Mouse (Mus musculus) stomach, embryonic 15.5 days (tissue): ENCODE measurements at regions not wholly inside any gene's neighbourhood (a gene's known extent, or its start where the extent isn't known, plus 50 kb on each side); places are given as distances from the start of the nearest gene placed in this dataset.

ENCODE experiments used
- ATAC-seq: fragments of 200-750 bp; cut with Nextera tagmentation; 2 replicates; pipeline ENCODE4 v1.8.0; 2017; ENCODE audit warnings: low read depth, moderate number of reproducible peaks, moderate TSS enrichment; ENCODE audit not compliant: insufficient read depth, low FRiP score
- H3K27ac ChIP-seq: fragments of 300-500 bp; sonication (generic); 2 replicates; pipeline ENCODE4 v1.5.1; 2015; ENCODE audit warnings: mild to moderate bottlenecking, inconsistent platforms
- H3K27me3 ChIP-seq: fragments of 300-500 bp; sonication (generic); replicated peaks from 2 replicates; pipeline ENCODE4 v1.6.1; 2015; ENCODE audit warnings: inconsistent platforms
- H3K36me3 ChIP-seq: fragments of 300-500 bp; sonication (generic); 2 replicates; pipeline ENCODE4 v1.6.1; 2015; ENCODE audit warnings: inconsistent platforms
- H3K4me1 ChIP-seq: fragments of 300-500 bp; sonication (generic); 2 replicates; pipeline ENCODE4 v1.6.1; 2015; ENCODE audit warnings: inconsistent platforms
- H3K4me2 ChIP-seq: fragments of 300-500 bp; sonication (generic); 2 replicates; pipeline ENCODE4 v1.6.1; 2015; ENCODE audit warnings: mild to moderate bottlenecking, inconsistent platforms
- H3K4me3 ChIP-seq: fragments of 300-500 bp; sonication (generic); replicated peaks from 2 replicates; pipeline ENCODE4 v1.5.1; 2015; ENCODE audit warnings: inconsistent platforms
- H3K9ac ChIP-seq: fragments of 300-500 bp; sonication (generic); 2 replicates; pipeline ENCODE4 v1.6.1; 2015; ENCODE audit warnings: inconsistent platforms
- H3K9me3 ChIP-seq: fragments of 300-500 bp; sonication (generic); 2 replicates; pipeline ENCODE4 v1.6.1; 2016; ENCODE audit warnings: inconsistent platforms
- WGBS: fragments of 180-500 bp; shearing (Covaris S2); methylation state at CpG from one replicate; pipeline ENCODE4 v1.1.7; 2015; 5-methylcytosine and 5-hydroxymethylcytosine counted together

DNA sequence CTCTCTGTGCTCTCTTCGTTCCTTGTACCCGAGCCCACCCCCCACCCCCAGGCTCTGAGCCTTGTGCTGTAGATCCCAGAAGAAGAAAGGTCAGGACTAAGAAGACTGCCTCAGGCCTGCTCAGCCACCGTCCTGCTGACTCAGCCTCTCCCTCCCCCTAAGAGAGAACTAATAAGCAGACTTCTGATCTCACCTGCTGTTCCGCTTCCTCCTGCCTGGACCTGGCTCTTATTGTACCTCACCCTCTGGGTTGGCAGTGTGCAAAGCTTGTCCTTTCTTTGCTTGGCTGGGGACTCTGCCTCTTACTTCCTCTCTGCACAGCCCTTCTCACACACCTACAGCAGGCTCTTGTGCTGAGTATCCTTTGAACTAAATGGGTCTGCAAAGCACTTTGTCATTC is 91.3 kb upstream of the Serbp1 start:
- ATAC-seq, result peak; percentile 81
- 32% methylated on average over 4 of the region's 4 CpGs for WGBS
- no peaks in the 10 kb centered on the region for H3K9me3 ChIP-seq
- H3K4me1 ChIP-seq, result peaks cover 2% of the 10 kb centered on the region; the same call in 1 of the 2 replicates
- no peak overlapping the region for H3K4me3 ChIP-seq
- no peak overlapping the region for H3K9ac ChIP-seq
- no peaks in the 10 kb centered on the region for H3K27me3 ChIP-seq
- peak overlapping the region; percentile 79 for H3K27ac ChIP-seq
- no peaks in the 10 kb centered on the region for H3K36me3 ChIP-seq
- no peak overlapping the region for H3K4me2 ChIP-seq

DNA sequence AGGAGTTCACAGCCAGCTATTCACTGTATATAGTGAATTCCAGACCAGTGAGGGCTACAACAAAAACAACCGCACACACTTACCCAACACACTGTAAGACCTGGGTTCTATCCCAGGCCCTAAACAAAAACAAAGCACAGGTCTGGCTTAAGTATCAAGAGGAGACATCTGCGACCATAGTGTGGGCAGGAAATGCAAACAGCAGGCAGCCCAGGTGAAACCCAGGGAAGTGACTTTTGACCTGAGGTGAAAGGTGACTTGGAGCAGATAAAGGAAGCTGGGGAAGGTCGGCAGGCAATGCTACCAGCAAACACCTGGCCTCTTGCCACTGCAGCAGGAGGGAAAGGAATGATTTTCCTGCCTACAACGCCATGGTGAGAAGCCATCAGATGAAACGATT is 92.0 kb upstream of the Serbp1 start:
- no peak overlapping the region for H3K9ac ChIP-seq
- H3K4me2 ChIP-seq, result no peak overlapping the region
- no peaks in the 10 kb centered on the region for H3K36me3 ChIP-seq
- no peak overlapping the region for H3K4me3 ChIP-seq
- H3K9me3 ChIP-seq, result no peaks in the 10 kb centered on the region
- H3K4me1 ChIP-seq, result peaks cover 2% of the 10 kb centered on the region; the same call in 1 of the 2 replicates
- ATAC-seq, result no peak
- H3K27me3 ChIP-seq, result no peaks in the 10 kb centered on the region
- WGBS, result 42% methylated on average over 5 of the region's 5 CpGs
- H3K27ac ChIP-seq, result no peak overlapping the region

DNA sequence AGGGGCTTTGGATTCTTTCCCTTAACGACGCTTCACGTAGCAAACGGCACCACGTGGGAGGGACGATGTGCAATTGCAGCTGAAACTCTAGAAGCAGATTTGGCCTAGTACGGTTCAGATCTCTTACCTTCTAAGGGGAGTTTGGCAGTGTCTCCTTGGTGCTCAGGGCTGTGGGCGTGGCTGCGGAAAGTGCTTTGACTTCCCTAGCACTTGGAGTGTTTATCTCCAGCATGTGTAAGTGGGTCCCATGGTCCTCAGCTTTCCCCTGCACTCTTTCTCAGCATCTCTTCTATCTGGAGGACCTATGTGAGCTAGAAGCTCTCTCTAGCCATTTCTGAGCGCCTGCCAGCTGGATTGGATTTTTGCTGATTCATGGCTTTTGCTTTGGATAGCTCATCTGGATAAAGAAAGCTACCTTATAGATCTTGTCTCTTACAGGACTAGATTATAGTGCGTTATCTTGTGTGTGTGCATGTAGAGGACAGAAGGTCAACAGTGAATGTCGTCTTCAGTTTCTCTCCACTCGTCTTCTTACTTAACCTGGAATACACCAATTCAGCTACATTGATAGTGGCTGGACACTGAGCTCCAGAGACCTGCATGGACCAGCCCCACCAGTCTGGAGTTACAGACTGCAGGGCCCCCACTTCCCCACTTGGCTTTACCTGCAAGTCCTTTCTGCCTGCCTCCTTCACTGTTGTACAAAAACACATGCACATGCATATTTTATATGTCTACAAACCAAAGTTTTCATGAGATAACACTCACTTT is 92.8 kb upstream of the Serbp1 start:
- no peak for ATAC-seq
- Histone ChIP-seq H3K4me3 (no peak overlapping the region), H3K4me1 (peaks cover 5% of the 10 kb centered on the region; the same call in 1 of the 2 replicates), H3K27ac (no peak overlapping the region), H3K9me3 (no peaks in the 10 kb centered on the region), H3K9ac (no peak overlapping the region), H3K36me3 (no peaks in the 10 kb centered on the region), H3K27me3 (no peaks in the 10 kb centered on the region), H3K4me2 (no peak overlapping the region)
- 56% methylated on average over 13 of the region's 13 CpGs for WGBS

DNA sequence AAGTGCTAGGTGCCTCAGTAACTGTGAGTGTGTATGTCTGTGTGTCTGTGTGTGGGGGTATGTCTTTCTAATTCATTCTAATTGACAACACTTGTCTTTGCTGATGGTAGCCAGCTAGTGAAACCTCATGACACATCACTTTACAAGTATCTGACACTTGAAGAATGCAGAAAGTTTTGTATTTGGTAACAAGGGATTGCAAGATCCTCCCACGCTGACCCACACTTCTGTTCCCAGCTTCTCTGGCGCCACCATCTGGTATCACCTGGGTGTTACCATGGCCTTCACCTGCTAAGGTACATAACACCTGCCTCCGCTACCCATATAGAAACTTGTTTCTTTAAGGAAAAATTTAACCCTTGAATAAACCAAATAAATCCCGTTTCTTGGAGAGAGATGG is 95.8 kb upstream of the Serbp1 start:
- ATAC-seq, result no peak
- H3K4me1 ChIP-seq, result peaks cover 7% of the 10 kb centered on the region; the same call in 1 of the 2 replicates
- no peak overlapping the region for H3K4me2 ChIP-seq
- no peak overlapping the region for H3K9ac ChIP-seq
- no peak overlapping the region for H3K4me3 ChIP-seq
- no peak overlapping the region for H3K27ac ChIP-seq
- WGBS, result 35% methylated on average over 4 of the region's 4 CpGs
- no peaks in the 10 kb centered on the region for H3K9me3 ChIP-seq
- no peaks in the 10 kb centered on the region for H3K36me3 ChIP-seq
- no peaks in the 10 kb centered on the region for H3K27me3 ChIP-seq

DNA sequence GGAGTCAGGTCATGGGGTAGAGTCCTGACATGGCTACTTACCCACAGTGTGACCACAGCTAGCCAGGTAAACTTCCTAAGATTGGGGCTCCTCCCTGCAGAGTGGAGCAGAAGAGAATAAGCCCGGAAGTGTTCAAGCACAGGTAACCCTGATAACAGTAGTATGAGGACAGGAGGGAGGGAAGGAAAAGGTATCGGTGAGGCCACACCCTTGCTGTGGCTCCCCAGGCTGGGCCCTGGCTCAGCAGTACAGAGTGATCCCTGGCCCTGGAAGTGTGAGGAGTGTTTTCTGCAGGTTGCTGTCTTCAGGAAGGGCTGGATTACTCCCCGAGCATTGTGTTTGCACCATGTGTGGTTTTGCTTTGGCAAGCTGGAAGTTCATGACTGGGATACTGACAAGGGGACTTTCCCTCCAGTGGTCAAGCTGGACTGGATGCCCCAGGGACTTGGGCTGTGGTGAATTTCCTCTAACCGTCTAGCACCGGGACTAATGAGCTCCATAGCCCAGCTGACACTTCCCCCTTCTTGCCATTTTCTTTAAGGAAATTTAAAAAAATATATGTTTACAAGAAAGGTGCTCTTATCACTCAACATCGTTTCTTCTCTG is 97.2 kb upstream of the Serbp1 start:
- no peaks in the 10 kb centered on the region for H3K27me3 ChIP-seq
- 58% methylated on average over 6 of the region's 6 CpGs for WGBS
- H3K4me3 ChIP-seq, result no peak overlapping the region
- H3K9me3 ChIP-seq, result no peaks in the 10 kb centered on the region
- H3K4me1 ChIP-seq, result peaks cover 7% of the 10 kb centered on the region; the same call in 1 of the 2 replicates
- H3K27ac ChIP-seq, result no peak overlapping the region
- no peaks in the 10 kb centered on the region for H3K36me3 ChIP-seq
- H3K4me2 ChIP-seq, result no peak overlapping the region
- no peak overlapping the region for H3K9ac ChIP-seq
- ATAC-seq, result peak; percentile 63

DNA sequence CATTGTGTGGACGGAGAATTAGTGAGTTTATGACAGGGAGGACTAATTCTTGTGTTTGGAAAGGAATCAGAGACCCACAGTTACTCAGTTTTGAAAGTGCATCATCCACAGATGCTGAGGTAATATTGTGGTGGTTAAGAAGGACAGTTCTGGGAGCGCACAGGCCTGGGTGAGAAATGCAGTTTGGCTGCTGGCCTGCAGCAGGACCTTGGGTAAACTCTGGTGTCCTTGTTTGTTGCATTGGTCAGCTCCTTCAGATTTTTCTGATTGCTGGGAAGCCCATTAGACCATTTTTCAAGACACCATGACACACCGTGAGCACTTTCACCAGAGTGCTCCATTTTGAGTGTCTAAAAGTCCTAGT is 99.0 kb upstream of the Serbp1 start:
- Histone ChIP-seq H3K4me3 (no peak overlapping the region), H3K36me3 (no peaks in the 10 kb centered on the region), H3K4me2 (no peak overlapping the region), H3K4me1 (0 out of 2 replicates have a peak, but pooled peaks cover 5% of the 10 kb centered on the region), H3K27me3 (no peaks in the 10 kb centered on the region), H3K9me3 (no peaks in the 10 kb centered on the region), H3K27ac (no peak overlapping the region), H3K9ac (no peak overlapping the region)
- no peak for ATAC-seq
- 64% methylated on average over 3 of the region's 3 CpGs for WGBS

DNA sequence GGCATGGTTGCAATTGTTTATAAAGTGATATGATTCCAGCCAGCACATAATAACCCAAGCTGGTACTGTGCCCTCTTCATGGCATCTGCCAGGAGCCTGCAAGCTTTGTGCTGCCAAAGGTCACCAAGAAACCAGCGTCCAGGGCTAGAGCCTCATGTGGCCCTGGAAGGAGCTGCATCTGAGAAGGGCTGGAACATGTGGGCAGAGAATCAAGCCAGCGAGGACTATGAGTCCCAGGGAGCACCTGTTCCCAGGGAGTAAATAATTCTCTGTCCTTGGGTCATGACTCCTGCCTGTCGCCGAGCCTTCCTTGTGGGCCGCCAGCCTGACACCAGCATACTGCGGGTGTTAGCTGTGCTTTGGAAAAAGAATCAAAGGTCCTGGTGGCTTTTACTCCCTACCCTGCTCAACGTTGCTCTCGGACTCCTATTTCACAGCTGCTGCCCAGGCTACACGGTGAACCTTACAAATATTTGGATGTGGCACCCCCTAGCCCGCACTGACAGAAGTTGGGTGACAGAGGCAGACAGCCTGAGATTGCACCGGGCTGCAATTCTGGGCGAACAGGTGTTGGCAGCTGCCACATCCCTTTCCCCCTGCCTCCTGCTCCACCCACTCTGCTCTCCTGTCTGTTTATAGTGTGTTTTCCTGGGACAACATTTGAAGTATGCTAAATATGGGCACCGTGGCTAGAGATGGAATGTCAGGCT is 99.5 kb upstream of the Serbp1 start:
- no peak for ATAC-seq
- WGBS, result 39% methylated on average over 13 of the region's 13 CpGs

DNA sequence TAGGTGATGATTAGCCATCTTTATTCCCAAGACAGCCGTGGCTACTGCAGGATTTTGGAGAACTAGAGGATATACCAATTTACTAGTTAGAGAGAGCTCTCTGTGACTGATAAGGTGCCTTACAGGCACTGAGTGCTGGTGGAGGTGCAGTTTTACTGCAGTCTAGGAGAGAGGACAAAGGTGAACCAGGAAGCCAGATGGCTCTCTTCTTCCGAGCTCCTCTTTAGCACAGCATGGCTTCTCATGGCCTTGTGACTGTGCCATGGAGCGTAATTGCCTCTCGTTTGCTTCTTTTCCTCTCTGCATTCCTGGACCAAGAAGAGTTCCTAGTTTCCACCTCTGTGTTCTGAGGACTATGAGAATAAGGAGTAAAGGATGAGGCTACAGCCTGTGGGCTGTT is 100.2 kb upstream of the Gadd45a start:
- Histone ChIP-seq H3K9ac (no peak overlapping the region), H3K9me3 (no peaks in the 10 kb centered on the region), H3K4me1 (0 out of 2 replicates have a peak, but pooled peaks cover 5% of the 10 kb centered on the region), H3K4me3 (no peak overlapping the region), H3K36me3 (no peaks in the 10 kb centered on the region), H3K27me3 (no peaks in the 10 kb centered on the region), H3K4me2 (no peak overlapping the region), H3K27ac (no peak overlapping the region)
- ATAC-seq, result no peak
- WGBS, result 73% methylated on average over 4 of the region's 4 CpGs

More for the DNA sequence above, 99.5 kb upstream of the Serbp1 start:
- H3K4me3 ChIP-seq, result no peak overlapping the region
- no peak overlapping the region for H3K9ac ChIP-seq
- H3K4me2 ChIP-seq, result no peak overlapping the region
- H3K36me3 ChIP-seq, result no peaks in the 10 kb centered on the region
- no peaks in the 10 kb centered on the region for H3K27me3 ChIP-seq
- no peak overlapping the region for H3K27ac ChIP-seq
- 0 out of 2 replicates have a peak, but pooled peaks cover 5% of the 10 kb centered on the region for H3K4me1 ChIP-seq
- no peaks in the 10 kb centered on the region for H3K9me3 ChIP-seq

DNA sequence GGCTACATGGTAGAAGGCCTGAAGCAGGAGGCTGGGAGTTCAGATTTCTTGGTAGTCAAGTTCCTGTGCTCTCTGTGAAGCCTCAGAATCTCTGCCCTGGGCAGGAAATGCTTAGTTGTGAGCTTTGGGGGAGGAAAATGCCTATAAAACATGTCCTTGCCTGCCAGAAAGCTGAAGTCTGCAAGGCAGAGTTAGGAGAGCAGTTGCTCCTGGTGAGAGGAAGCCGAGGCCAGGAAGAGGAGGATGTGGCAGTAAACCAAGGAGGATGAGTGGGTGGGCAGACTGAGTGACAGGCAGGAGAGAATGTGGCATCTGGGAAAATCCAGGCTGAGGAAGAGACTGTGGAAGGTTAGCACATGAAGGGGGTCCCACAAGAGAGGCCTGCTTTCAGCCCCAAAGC is 97.7 kb upstream of the Gadd45a start:
- 52% methylated on average over 1 of the region's 1 CpGs for WGBS

DNA sequence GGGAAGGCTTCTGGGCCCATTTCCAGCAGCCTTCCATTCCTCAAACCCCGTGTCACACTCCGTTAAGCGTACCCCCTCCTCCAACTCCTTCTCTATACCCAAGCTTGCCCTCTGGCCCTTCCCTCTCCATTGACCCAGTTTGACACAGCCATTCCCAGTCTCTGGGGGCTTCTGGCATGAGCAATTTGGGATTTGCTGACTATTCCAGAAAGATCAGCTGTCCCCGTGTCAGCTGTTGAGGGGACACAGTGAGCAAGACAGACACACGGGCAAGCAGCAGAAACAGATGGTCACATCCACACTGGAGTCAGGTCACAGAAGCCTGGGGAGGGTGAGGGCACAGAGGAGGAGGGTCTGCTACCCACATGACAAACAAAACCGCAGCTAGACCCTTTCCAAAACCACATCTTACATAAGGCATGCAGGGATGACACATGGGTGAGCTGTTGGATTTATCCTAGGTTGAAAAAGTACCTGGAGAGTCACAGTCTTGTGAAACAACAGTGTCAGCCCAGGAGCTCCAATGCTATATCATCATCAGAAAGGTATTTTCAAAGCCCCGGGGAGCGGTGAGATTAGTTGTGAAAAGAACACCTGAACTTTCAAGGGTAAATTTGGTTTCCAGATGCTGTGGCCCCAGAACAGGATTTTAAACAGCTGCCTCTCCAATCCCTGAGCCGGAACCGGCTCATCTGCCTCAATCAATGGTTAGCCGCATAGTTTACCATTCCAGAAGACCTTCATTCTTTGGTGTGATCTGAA is 93.5 kb upstream of the Gadd45a start:
- WGBS, result 78% methylated on average over 11 of the region's 11 CpGs
- ATAC-seq, result no peak

More for the DNA sequence above, 97.7 kb upstream of the Gadd45a start:
- Histone ChIP-seq H3K4me3 (no peak overlapping the region), H3K4me1 (0 out of 2 replicates have a peak, but pooled peaks cover 2% of the 10 kb centered on the region), H3K9ac (no peak overlapping the region), H3K27ac (no peak overlapping the region), H3K4me2 (no peak overlapping the region), H3K36me3 (no peaks in the 10 kb centered on the region), H3K9me3 (no peaks in the 10 kb centered on the region), H3K27me3 (no peaks in the 10 kb centered on the region)
- no peak for ATAC-seq

DNA sequence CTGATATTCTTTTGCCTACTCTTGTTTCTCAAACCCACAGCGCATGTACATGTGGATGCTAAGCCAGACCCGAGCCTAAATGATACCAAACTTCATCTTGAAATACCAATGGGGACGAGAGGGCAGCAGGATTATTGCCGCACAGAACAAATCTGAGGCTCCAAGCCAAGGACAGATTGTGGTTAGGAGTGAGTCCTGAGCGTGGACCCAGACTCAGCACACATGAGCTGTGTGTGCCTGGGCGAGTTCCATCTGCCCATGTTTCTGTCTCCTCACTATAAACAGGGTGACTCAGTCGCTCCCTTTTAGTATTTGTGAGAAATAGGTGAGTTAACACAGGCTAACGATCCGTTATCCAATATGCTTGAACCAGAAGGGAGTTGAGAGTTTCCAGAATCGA is 92.4 kb upstream of the Gadd45a start:
- 83% methylated on average over 10 of the region's 10 CpGs for WGBS
- H3K27me3 ChIP-seq, result no peaks in the 10 kb centered on the region
- H3K9me3 ChIP-seq, result no peaks in the 10 kb centered on the region
- no peak overlapping the region for H3K4me2 ChIP-seq
- H3K4me3 ChIP-seq, result no peak overlapping the region
- no peaks in the 10 kb centered on the region for H3K4me1 ChIP-seq
- no peak overlapping the region for H3K9ac ChIP-seq
- no peak for ATAC-seq
- H3K36me3 ChIP-seq, result no peaks in the 10 kb centered on the region
- H3K27ac ChIP-seq, result no peak overlapping the region

More for the DNA sequence above, 93.5 kb upstream of the Gadd45a start:
- H3K27ac ChIP-seq, result no peak overlapping the region
- no peaks in the 10 kb centered on the region for H3K4me1 ChIP-seq
- no peak overlapping the region for H3K4me2 ChIP-seq
- H3K4me3 ChIP-seq, result no peak overlapping the region
- no peaks in the 10 kb centered on the region for H3K36me3 ChIP-seq
- H3K9me3 ChIP-seq, result no peaks in the 10 kb centered on the region
- no peaks in the 10 kb centered on the region for H3K27me3 ChIP-seq
- H3K9ac ChIP-seq, result no peak overlapping the region
